Mouse (Mus musculus) bone marrow macrophage, adult 2 months (primary cell): ENCODE data around the gene Dennd5a. TPM values are rescaled to one million over a fixed set of nuclear protein-coding genes. Genes with fewer than 3 reads are reported as not detected.

Experiments
- H3K27ac ChIP-seq: 2 replicates; pipeline ENCODE4 v1.5.1; 2012; ENCODE audit warnings: low read depth, low read length; ENCODE audit not compliant: insufficient read depth
- H3K4me1 ChIP-seq: 2 replicates; pipeline ENCODE4 v1.6.1; 2012; ENCODE audit warnings: low read length; ENCODE audit not compliant: control insufficient read depth, insufficient read depth
- H3K4me3 ChIP-seq: 2 replicates; pipeline ENCODE4 v1.5.1; 2012; ENCODE audit warnings: mild to moderate bottlenecking, low read length, moderate library complexity; ENCODE audit not compliant: insufficient read depth
- CTCF ChIP-seq: IDR thresholded peaks from 2 replicates; pipeline ENCODE4 v1.5.1; 2012; ENCODE audit warnings: low read depth, mild to moderate bottlenecking, low read length, moderate library complexity
- POLR2A ChIP-seq: IDR thresholded peaks from 2 replicates; pipeline ENCODE4 v1.6.1; 2012; ENCODE audit warnings: mild to moderate bottlenecking, low read depth, low read length, borderline replicate concordance
- polyA plus RNA-seq: library from polyadenylated mRNA; stranded (reverse); fragments of >200 nt; gene quantifications from 2 replicates; pipeline ENCODE4 v1.2.4, GENCODE M21; 2012; ENCODE audit not compliant: missing spikeins, insufficient read depth, insufficient read length

The Dennd5a gene
- polyA plus RNA-seq, 1 experiment, result 159 TPM

GRCm38 (mm10) chr7:109965658-109966057, 5.4 kb upstream of the Dennd5a start:
- TF ChIP-seq POLR2A (no peak), CTCF (no peak)
- no peak overlapping the region for H3K4me3 ChIP-seq
- peaks cover 12% of the 10 kb centered on the region for H3K4me1 ChIP-seq
- H3K27ac ChIP-seq, result no peak overlapping the region

GRCm38 (mm10) chr7:109963707-109964106, 3.4 kb upstream of the Dennd5a start:
- no peak for TF ChIP-seq POLR2A
- TF ChIP-seq CTCF, result no peak
- H3K27ac ChIP-seq, result no peak overlapping the region
- no peak overlapping the region for H3K4me3 ChIP-seq
- H3K4me1 ChIP-seq, result peaks cover 12% of the 10 kb centered on the region

GRCm38 (mm10) chr7:109962596-109962995, 2.3 kb upstream of the Dennd5a start:
- no peak overlapping the region for H3K27ac ChIP-seq
- TF ChIP-seq POLR2A, result no peak
- no peak for TF ChIP-seq CTCF
- H3K4me3 ChIP-seq, result no peak overlapping the region
- H3K4me1 ChIP-seq, result peaks cover 15% of the 10 kb centered on the region

- Histone ChIP-seq H3K4me3 (no peak overlapping the region), H3K27ac (no peak overlapping the region), H3K4me1 (peaks cover 9% of the 10 kb centered on the region)
- no peak for TF ChIP-seq CTCF
- TF ChIP-seq POLR2A, result no peak
Measured at GRCm38 (mm10) chr7:109961570-109961969, 1.3 kb upstream of the Dennd5a start.

- H3K4me3 ChIP-seq, result peak overlapping the region; percentile 67
- TF ChIP-seq CTCF, result no peak
- TF ChIP-seq POLR2A, result no peak
- peak overlapping the region; percentile 9; the same call in 1 of the 2 replicates for H3K27ac ChIP-seq
- peaks cover 9% of the 10 kb centered on the region for H3K4me1 ChIP-seq
Measured at GRCm38 (mm10) chr7:109960613-109961154, 414 bp upstream of the Dennd5a start.

GRCm38 (mm10) chr7:109958843-109959715, 1.2 kb downstream of the Dennd5a start:
- peak overlapping the region; percentile 67 for H3K4me3 ChIP-seq
- TF ChIP-seq POLR2A, result no peak
- peak overlapping the region; percentile 92 for H3K27ac ChIP-seq
- H3K4me1 ChIP-seq, result peaks cover 20% of the 10 kb centered on the region

GRCm38 (mm10) chr7:109957996-109958789, 2.1 kb downstream of the Dennd5a start:
- H3K27ac ChIP-seq, result no peak overlapping the region
- H3K4me3 ChIP-seq, result peak overlapping the region; percentile 67
- TF ChIP-seq POLR2A (no peak), CTCF (no peak)
- peaks cover 22% of the 10 kb centered on the region for H3K4me1 ChIP-seq

GRCm38 (mm10) chr7:109954622-109955401, 5.5 kb downstream of the Dennd5a start:
- Histone ChIP-seq H3K27ac (no peak overlapping the region), H3K4me1 (peaks cover 22% of the 10 kb centered on the region), H3K4me3 (no peak overlapping the region)
- no peak for TF ChIP-seq CTCF
- TF ChIP-seq POLR2A, result no peak

GRCm38 (mm10) chr7:109951297-109951696, 9.0 kb downstream of the Dennd5a start:
- TF ChIP-seq POLR2A (no peak), CTCF (no peak)
- Histone ChIP-seq H3K27ac (no peak overlapping the region), H3K4me1 (peaks cover 13% of the 10 kb centered on the region), H3K4me3 (no peak overlapping the region)
